In the genomic region with DNA sequence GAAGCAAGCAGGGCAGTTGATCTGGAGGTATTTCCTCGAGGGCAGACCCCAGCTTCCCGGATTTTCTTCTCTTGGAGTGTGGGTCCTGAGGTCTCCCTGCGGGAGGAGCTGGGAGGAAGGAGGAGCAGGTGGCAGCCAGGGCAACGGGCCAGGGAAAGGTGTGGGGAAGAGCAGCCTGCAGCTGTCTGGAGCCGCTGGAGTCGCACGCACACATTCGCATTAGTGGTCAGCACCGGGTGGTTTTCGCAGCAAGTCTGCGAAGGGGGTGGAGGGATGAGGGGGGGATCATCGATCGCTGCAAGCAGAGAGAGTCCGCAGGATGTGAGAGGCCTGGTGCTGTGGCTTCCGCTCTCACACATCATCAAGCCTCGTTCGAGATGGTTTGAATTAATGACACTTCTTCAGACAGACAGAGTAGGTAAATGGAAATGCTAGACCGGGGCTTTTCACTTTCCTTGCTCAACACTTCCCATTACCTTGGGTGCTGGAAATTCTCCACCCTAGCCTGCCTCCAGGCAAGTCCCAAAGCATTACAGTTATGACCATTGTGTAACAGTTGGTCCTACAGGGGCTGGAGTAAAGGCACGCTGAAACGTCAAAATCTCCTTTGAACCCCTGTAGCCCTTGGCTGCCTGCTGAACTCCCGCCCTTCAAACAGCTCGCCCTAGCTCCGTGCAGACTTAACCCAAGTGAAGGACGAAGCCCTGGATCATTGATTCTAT, we compare ENCODE assay signal across 8 mouse cellular contexts.
DNase-seq lines count a peak whose midpoint lies in the region; ATAC-seq and TF ChIP-seq lines count a peak whose summit lies in the region.

No protein-coding gene starts in this region.

- TF ChIP-seq POLR2A in thymus, adult 2 months (IDR thresholded peaks at IDR 0.05; ENCODE audit: control insufficient read depth, extremely low read depth, insufficient read depth, low read length, poor library complexity) = no peak

- no peak for TF ChIP-seq EP300 in heart, postnatal 0 days (IDR thresholded peaks at IDR 0.05; ENCODE audit: low read depth)

- TF ChIP-seq CTCF in heart, postnatal 0 days (IDR thresholded peaks at IDR 0.05; ENCODE audit: low read depth) = no peak
- TF ChIP-seq CTCF in thymus, adult 2 months (IDR thresholded peaks at IDR 0.05; ENCODE audit: borderline replicate concordance, control insufficient read depth, extremely low read depth, insufficient read depth, low read length, poor library complexity) = no peak

- ATAC-seq in heart, postnatal 0 days (ENCODE audit: insufficient read depth, low read depth) = no peak; the same call in 1 of the 2 replicates
- ATAC-seq in megakaryocyte progenitor cell, adult 5-6 weeks (replicated peaks; ENCODE audit: poor library complexity) = peak; percentile 52

- no peaks in the 10 kb centered on the region; the same call in 1 of the 2 replicates for H3K4me1 ChIP-seq in heart, postnatal 0 days (ENCODE audit: control insufficient read depth, insufficient read depth)
- H3K4me1 ChIP-seq in thymus, adult 2 months (replicated peaks; ENCODE audit: control insufficient read depth, insufficient read depth, low read length) = peaks cover 5% of the 10 kb centered on the region

- no peak overlapping the region for H3K27ac ChIP-seq in heart, postnatal 0 days (ENCODE audit: low read depth)
- no peak overlapping the region for H3K27ac ChIP-seq in thymus, adult 2 months (ENCODE audit: control insufficient read depth, insufficient read depth, low read length)

- peak; percentile 88 for DNase-seq in heart, adult 11 months
- no peak for DNase-seq in heart, adult 8-10 months (ENCODE audit: low spot score)
- peak; percentile 35 for DNase-seq in ZHBTc4 (ENCODE audit: low read depth, low spot score)
- no peak for DNase-seq in heart, postnatal 0 days (ENCODE audit: low spot score)
- DNase-seq in urinary bladder, adult 18-20 months (ENCODE audit: low spot score in 2 of 2) = no peak
- DNase-seq in spleen, adult 18-20 months = no peak
- DNase-seq in thymus, adult 2 months = no peak

- H3K9ac ChIP-seq in heart, postnatal 0 days (replicated peaks; ENCODE audit: low read depth, low read length) = no peak overlapping the region

- H3K4me3 ChIP-seq in heart, postnatal 0 days (ENCODE audit: low read depth, low read length) = peak overlapping the region; percentile 3; the same call in 1 of the 2 replicates
- H3K4me3 ChIP-seq in thymus, adult 2 months (ENCODE audit: control insufficient read depth, insufficient read depth, low read length) = no peak overlapping the region

- WGBS in heart, postnatal 0 days = 14% methylated on average over 24 of the region's 24 CpGs
- WGBS in thymus, adult 2 months = 20% methylated on average over 24 of the region's 24 CpGs

- 0 out of 2 replicates have a peak, but pooled peaks cover 2% of the 10 kb centered on the region for H3K27me3 ChIP-seq in heart, postnatal 0 days (ENCODE audit: control insufficient read depth, insufficient read depth, low read length)
- H3K27me3 ChIP-seq in thymus, adult 2 months (ENCODE audit: control insufficient read depth, insufficient read depth, low read length) = no peaks in the 10 kb centered on the region

- H3K4me2 ChIP-seq in heart, postnatal 0 days (ENCODE audit: low read depth, low read length) = peak overlapping the region; percentile 23

- H3K36me3 ChIP-seq in heart, postnatal 0 days (replicated peaks; ENCODE audit: control insufficient read depth, insufficient read depth, low read length) = no peaks in the 10 kb centered on the region
- H3K36me3 ChIP-seq in thymus, adult 2 months (ENCODE audit: control insufficient read depth, insufficient read depth, low read length) = no peaks in the 10 kb centered on the region

- H3K9me3 ChIP-seq in heart, postnatal 0 days (replicated peaks; ENCODE audit: control insufficient read depth, low read length) = no peaks in the 10 kb centered on the region

Comparison
In these comparisons a context has a peak if more than half of its experiments do, and no peak if none do; other contexts are left out.
1. DNase-seq: peak in heart, adult 11 months (single experiment) and ZHBTc4 (single experiment); none in heart, adult 8-10 months (single experiment), heart, postnatal 0 days (single experiment), urinary bladder, adult 18-20 months (0 of 2), spleen, adult 18-20 months (0 of 2) and thymus, adult 2 months (single experiment).